Mouse (Mus musculus) 3T3-L1 (cell line): ENCODE measurements around the gene Pik3c2g.
"Not testable (repeated sequence)": the region's sequence is repeated elsewhere in the genome, so short reads cannot be mapped to it uniquely, and the experiment has no call there.

Source experiments
- DNase-seq: peaks from one replicate; pipeline ENCODE4 v3.0.0-alpha.2; 2015; ENCODE audit warnings: low read depth, low spot score

The Pik3c2g gene

GRCm38 (mm10) chr6:139908997-139909669 lies 322.1 kb downstream of the Pik3c2g start:
- no peak for DNase-seq

- no peak for DNase-seq
Observed at GRCm38 (mm10) chr6:139928766-139929165, 341.7 kb downstream of the Pik3c2g start.

GRCm38 (mm10) chr6:139934861-139935260 lies 347.8 kb downstream of the Pik3c2g start:
- DNase-seq: no peak

- DNase-seq: not testable (repeated sequence)
Observed at GRCm38 (mm10) chr6:139937581-139937980, 350.6 kb downstream of the Pik3c2g start.

- no peak for DNase-seq
Observed at GRCm38 (mm10) chr6:139947106-139947879, 360.3 kb downstream of the Pik3c2g start.

GRCm38 (mm10) chr6:139953596-139953995 lies 366.6 kb downstream of the Pik3c2g start:
- DNase-seq: no peak

GRCm38 (mm10) chr6:139957531-139958241 lies 370.7 kb downstream of the Pik3c2g start:
- no peak for DNase-seq

- DNase-seq: no peak
Observed at GRCm38 (mm10) chr6:139963775-139964174, 376.8 kb downstream of the Pik3c2g start.

GRCm38 (mm10) chr6:139964895-139965294 lies 377.9 kb downstream of the Pik3c2g start:
- DNase-seq: no peak

- no peak for DNase-seq
Observed at GRCm38 (mm10) chr6:139966684-139967083, 379.7 kb downstream of the Pik3c2g start.

GRCm38 (mm10) chr6:139971608-139972298 lies 384.7 kb downstream of the Pik3c2g start:
- no peak for DNase-seq

GRCm38 (mm10) chr6:139974668-139975067 lies 387.6 kb downstream of the Pik3c2g start:
- DNase-seq: no peak

- DNase-seq: no peak
Observed at GRCm38 (mm10) chr6:139978114-139978513, 391.1 kb downstream of the Pik3c2g start.

GRCm38 (mm10) chr6:139981061-139981460 lies 394.0 kb downstream of the Pik3c2g start:
- DNase-seq: no peak

- DNase-seq: no peak
Observed at GRCm38 (mm10) chr6:139984069-139984468, 397.0 kb downstream of the Pik3c2g start.

GRCm38 (mm10) chr6:139986564-139986963 lies 399.5 kb downstream of the Pik3c2g start:
- no peak for DNase-seq

GRCm38 (mm10) chr6:139989075-139989474 lies 402.1 kb downstream of the Pik3c2g start:
- no peak for DNase-seq

- DNase-seq: no peak
Observed at GRCm38 (mm10) chr6:139989597-139989996, 402.6 kb downstream of the Pik3c2g start.

GRCm38 (mm10) chr6:140005181-140005580 lies 418.2 kb downstream of the Pik3c2g start:
- DNase-seq: no peak
